Mouse (Mus musculus) spleen, adult 2 months (tissue): ENCODE results near the gene Gm4969.

Source experiments
- CTCF ChIP-seq: fragments of 200-500 bp; IDR thresholded peaks from 2 replicates; pipeline ENCODE4 v1.5.1; 2011; ENCODE audit warnings: mild to moderate bottlenecking, inconsistent platforms; ENCODE audit not compliant: insufficient read depth, insufficient read length, insufficient replicate concordance; ENCODE audit errors: extremely low read depth
- POLR2A ChIP-seq: fragments of 200-500 bp; IDR thresholded peaks from 2 replicates; pipeline ENCODE4 v1.6.1; 2011; ENCODE audit warnings: low read depth, low read length, inconsistent platforms

GRCm38 (mm10) chr7:19054047-19054776, 64.0 kb downstream of the Gm4969 start, which contains the start of gene Rsph6a:
- TF ChIP-seq CTCF (peak; percentile 24; the same call in 1 of the 2 replicates), POLR2A (no peak)
